Mouse (Mus musculus) ES-Bruce4 (cell line): Measurements from ENCODE around the gene Fam69a.

ENCODE experiments used
- CTCF ChIP-seq: IDR thresholded peaks from one replicate; pipeline ENCODE4 v1.8.1; 2011; ENCODE audit warnings: low read depth, low read length
- EP300 ChIP-seq: IDR thresholded peaks from 2 replicates; pipeline ENCODE4 v1.6.1; 2011; ENCODE audit warnings: low read depth, low read length; ENCODE audit not compliant: insufficient read depth
- POLR2A ChIP-seq: IDR thresholded peaks from one replicate; pipeline ENCODE4 v1.8.1; 2011; ENCODE audit warnings: low read length; ENCODE audit not compliant: insufficient read depth

GRCm38 (mm10) chr5:107979901-107980300 is 7.0 kb downstream of the Fam69a start:
- no peak for TF ChIP-seq CTCF
- no peak for TF ChIP-seq EP300
- TF ChIP-seq POLR2A, result no peak
